Mouse (Mus musculus) liver, postnatal 0 days (tissue): ENCODE data around the gene Tmem158. TPM values are rescaled to one million over a fixed set of nuclear protein-coding genes. Genes with fewer than 3 reads are reported as not detected.

Source experiments
- ATAC-seq: fragments of 200-750 bp; cut with Nextera tagmentation; 2 replicates; pipeline ENCODE4 v1.8.0; 2017; ENCODE audit warnings: mild to moderate bottlenecking, moderate library complexity
- DNase-seq: peaks from one replicate; pipeline ENCODE4 v3.0.0-alpha.2; 2016
- H3K27ac ChIP-seq: fragments of 300-500 bp; sonication (generic); 2 replicates; pipeline ENCODE4 v1.5.1; 2014; ENCODE audit warnings: antibody characterized with exemption, moderate library complexity, mild to moderate bottlenecking, low read depth
- H3K27me3 ChIP-seq: fragments of 300-500 bp; sonication (generic); 2 replicates; pipeline ENCODE4 v1.6.1; 2014; ENCODE audit warnings: low read length, control low read depth, mixed read lengths; ENCODE audit not compliant: insufficient read depth
- H3K36me3 ChIP-seq: fragments of 300-500 bp; sonication (generic); replicated peaks from 2 replicates; pipeline ENCODE4 v1.6.1; 2014; ENCODE audit warnings: mild to moderate bottlenecking, control low read depth, low read length, moderate library complexity, mixed read lengths; ENCODE audit not compliant: insufficient read depth
- H3K4me1 ChIP-seq: fragments of 300-500 bp; sonication (generic); 2 replicates; pipeline ENCODE4 v1.6.1; 2014; ENCODE audit warnings: antibody characterized with exemption, mild to moderate bottlenecking, control low read depth; ENCODE audit not compliant: insufficient read depth
- H3K4me2 ChIP-seq: fragments of 300-500 bp; sonication (generic); 2 replicates; pipeline ENCODE4 v1.6.1; 2014; ENCODE audit warnings: low read depth, mild to moderate bottlenecking, low read length, moderate library complexity, mixed read lengths
- H3K4me3 ChIP-seq: fragments of 300-500 bp; sonication (generic); 2 replicates; pipeline ENCODE4 v1.5.1; 2014; ENCODE audit warnings: low read depth, low read length
- H3K9ac ChIP-seq: fragments of 300-500 bp; sonication (generic); replicated peaks from 2 replicates; pipeline ENCODE4 v1.6.1; 2014; ENCODE audit warnings: mild to moderate bottlenecking, moderate library complexity
- H3K9me3 ChIP-seq: fragments of 300-500 bp; sonication (generic); 2 replicates; pipeline ENCODE4 v1.6.1; 2016; ENCODE audit warnings: mild to moderate bottlenecking, control low read depth, low read length, mixed read lengths
- CTCF ChIP-seq: sonication (generic); IDR thresholded peaks from 2 replicates; pipeline ENCODE4 v1.5.1; 2016; ENCODE audit warnings: antibody characterized with exemption, low read depth
- EP300 ChIP-seq: IDR thresholded peaks from 2 replicates; pipeline ENCODE4 v1.6.1; 2016; ENCODE audit warnings: antibody characterized with exemption, low read depth, mild to moderate bottlenecking
- WGBS: fragments of 180-500 bp; shearing (Covaris S2); extraction: QIAGEN DNeasy Blood & Tissue Kit; methylation state at CpG from one replicate; pipeline ENCODE4 v1.1.7; 2014; ENCODE audit not compliant: insufficient replicate concordance; 5-methylcytosine and 5-hydroxymethylcytosine counted together
- polyA plus RNA-seq: library from polyadenylated mRNA; unstranded; fragments of >200 nt; fragmentation: Nextera tagmentation; extraction: Ambion mirVana; gene quantifications from 2 replicates; pipeline ENCODE4 v1.2.1, GENCODE M21; 2015

Gene Tmem158
- polyA plus RNA-seq, 1 experiment from 2014 or later, result 2.8 TPM

DNA sequence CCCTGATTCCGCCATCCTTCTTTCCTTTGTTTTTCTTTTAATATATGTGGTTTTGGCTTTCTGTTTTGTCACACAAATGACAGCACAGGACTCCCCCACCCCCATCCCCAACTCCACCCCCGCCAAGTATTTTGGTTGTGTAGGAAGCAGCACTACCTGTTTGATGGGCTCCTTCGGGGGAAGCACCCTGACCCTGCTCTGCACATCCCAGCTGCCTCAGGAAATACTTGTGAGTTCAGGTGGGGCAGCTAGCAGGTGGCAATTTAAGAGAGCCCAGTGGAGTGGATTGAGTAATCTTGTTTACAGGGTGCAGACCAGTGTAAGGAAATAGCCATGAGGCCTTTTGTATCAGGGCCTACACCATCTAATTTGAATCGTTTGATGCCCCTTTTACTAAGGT lies 30.7 kb downstream of the Tmem158 start:
- ATAC-seq (no peak), DNase-seq (no peak)
- Histone ChIP-seq H3K4me3 (no peak overlapping the region), H3K4me1 (peaks cover 12% of the 10 kb centered on the region), H3K9ac (no peak overlapping the region), H3K27me3 (no peaks in the 10 kb centered on the region), H3K27ac (no peak overlapping the region), H3K4me2 (no peak overlapping the region), H3K36me3 (no peaks in the 10 kb centered on the region), H3K9me3 (no peaks in the 10 kb centered on the region)
- no peak for TF ChIP-seq EP300
- no peak for TF ChIP-seq CTCF
- WGBS, result 71% methylated on average over 4 of the region's 4 CpGs

DNA sequence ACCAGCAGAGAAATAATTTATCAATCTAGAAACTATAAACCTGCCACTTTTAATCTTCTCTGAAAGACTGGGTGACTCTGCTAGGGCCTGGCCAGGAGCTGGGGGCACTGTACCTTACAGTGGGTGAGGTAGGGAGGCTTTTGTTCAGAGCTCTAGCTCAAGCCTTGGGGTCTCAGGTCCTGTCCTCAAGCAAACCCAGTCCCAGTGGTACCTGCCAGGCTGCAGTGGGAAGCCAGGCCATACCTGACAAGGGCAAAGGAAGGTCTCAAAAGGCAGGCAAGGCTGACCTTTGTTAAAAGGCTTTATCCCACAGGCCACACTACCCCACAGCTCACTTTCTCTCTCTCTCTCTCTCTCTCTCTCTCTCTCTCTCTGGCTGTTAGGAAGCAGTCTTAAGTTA lies 31.9 kb downstream of the Tmem158 start:
- Histone ChIP-seq H3K36me3 (no peaks in the 10 kb centered on the region), H3K4me1 (peaks cover 22% of the 10 kb centered on the region), H3K27ac (no peak overlapping the region), H3K4me3 (no peak overlapping the region), H3K9ac (no peak overlapping the region), H3K27me3 (no peaks in the 10 kb centered on the region), H3K4me2 (no peak overlapping the region), H3K9me3 (no peaks in the 10 kb centered on the region)
- ATAC-seq, result no peak
- DNase-seq, result no peak
- TF ChIP-seq EP300 (no peak), CTCF (no peak)

DNA sequence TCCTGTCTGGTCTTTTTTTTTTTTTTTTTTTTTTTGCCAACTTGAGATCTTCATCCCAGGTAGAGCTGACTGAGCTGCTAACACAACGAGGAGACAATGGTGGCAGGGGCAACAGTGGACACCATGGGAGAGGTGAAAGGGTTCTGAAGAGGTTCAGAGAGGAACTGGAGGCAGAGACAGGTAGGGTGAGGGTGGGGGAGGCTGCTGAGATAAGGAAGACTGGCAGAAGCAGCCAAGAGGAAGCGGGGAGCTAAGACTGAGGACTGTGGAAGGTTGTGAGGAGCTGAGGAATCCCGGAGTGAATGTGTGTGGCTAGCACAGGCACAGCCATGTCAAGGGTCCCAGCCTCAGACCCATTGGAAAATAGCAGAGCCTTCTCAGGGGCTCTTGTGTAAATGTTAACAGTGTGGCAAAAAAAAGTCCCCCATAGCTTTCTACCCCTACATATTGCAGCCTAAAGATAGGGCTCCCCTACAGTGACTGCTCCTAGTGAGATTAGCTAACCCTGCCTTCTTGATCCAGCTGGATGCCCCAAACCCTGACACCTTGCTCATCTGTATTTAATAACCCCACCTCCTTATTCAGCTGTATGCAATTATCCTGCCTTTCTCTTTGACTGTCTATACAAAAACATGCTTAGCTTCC lies 33.3 kb downstream of the Tmem158 start:
- H3K36me3 ChIP-seq, result no peaks in the 10 kb centered on the region
- H3K4me1 ChIP-seq, result peaks cover 22% of the 10 kb centered on the region
- H3K27ac ChIP-seq, result peak overlapping the region; percentile 16; the same call in 1 of the 2 replicates
- DNase-seq (no peak), ATAC-seq (peak; percentile 80)
- 44% methylated on average over 3 of the region's 3 CpGs for WGBS
- TF ChIP-seq EP300 (peak; percentile 75), CTCF (no peak)
- H3K27me3 ChIP-seq, result no peaks in the 10 kb centered on the region
- no peak overlapping the region for H3K9ac ChIP-seq
- H3K4me3 ChIP-seq, result no peak overlapping the region
- no peaks in the 10 kb centered on the region for H3K9me3 ChIP-seq
- H3K4me2 ChIP-seq, result peak overlapping the region; percentile 20; the same call in 1 of the 2 replicates

DNA sequence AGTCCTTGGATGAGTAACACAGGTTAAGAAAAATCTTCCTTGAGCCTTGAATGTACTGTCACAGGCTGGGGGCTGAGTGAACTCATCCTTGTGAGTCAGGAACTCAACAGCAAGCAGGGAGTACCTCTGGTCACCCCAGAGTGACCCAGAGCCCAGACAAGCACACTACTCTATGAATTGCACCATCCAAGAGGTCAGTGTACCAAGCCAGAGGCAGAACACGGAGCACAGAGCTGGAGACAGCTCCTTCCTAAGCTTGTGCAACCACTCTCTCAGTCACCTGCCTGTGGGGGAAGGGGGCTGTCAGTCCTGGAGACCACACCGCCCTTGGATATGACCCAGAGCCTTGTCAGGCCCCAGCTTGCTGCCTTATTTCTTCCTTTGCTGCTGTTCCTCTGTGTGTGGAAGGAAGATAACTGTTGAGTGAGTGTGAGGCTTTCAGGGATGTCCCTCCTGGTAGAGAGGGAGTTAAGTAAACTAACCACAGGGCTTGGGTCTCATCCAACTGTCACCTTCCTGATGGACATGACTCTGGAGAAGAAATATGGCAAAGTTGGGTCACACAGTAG lies 35.6 kb downstream of the Tmem158 start:
- no peaks in the 10 kb centered on the region for H3K9me3 ChIP-seq
- WGBS, result 31% methylated on average over 2 of the region's 2 CpGs
- H3K4me2 ChIP-seq, result no peak overlapping the region
- H3K36me3 ChIP-seq, result no peaks in the 10 kb centered on the region
- H3K27ac ChIP-seq, result peak overlapping the region; percentile 5; the same call in 1 of the 2 replicates
- H3K9ac ChIP-seq, result no peak overlapping the region
- H3K4me1 ChIP-seq, result peaks cover 22% of the 10 kb centered on the region
- TF ChIP-seq CTCF (no peak), EP300 (peak; percentile 48; the same call in 1 of the 2 replicates)
- DNase-seq (peak; percentile 56), ATAC-seq (peak; percentile 87)
- no peaks in the 10 kb centered on the region for H3K27me3 ChIP-seq
- no peak overlapping the region for H3K4me3 ChIP-seq

DNA sequence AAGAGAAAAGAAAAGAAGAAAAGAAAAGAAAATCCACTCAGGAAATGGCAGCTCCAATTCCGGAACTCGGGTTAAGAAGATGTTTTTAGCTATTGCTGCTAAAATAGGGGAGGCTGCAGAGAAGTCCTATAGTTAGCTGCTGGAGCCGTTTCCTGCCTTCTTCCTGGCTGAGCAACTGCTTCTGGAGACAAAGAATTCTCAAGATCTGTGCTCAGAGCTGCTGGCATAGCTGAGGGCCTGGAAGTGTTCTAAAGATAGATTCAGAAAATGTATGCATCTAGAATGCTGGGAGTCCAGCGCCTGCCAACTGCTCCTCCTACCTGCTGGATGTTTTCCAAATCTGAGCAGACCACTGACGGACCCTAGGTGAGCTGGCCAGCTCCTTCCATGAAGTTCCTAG lies 40.7 kb downstream of the Tmem158 start:
- Histone ChIP-seq H3K9ac (no peak overlapping the region), H3K4me2 (no peak overlapping the region), H3K27me3 (no peaks in the 10 kb centered on the region), H3K4me3 (no peak overlapping the region), H3K36me3 (no peaks in the 10 kb centered on the region), H3K27ac (0 out of 2 replicates have a peak overlapping the region, but pooled peaks have one; percentile 34), H3K4me1 (peaks cover 14% of the 10 kb centered on the region), H3K9me3 (no peaks in the 10 kb centered on the region)
- no peak for DNase-seq
- 32% methylated on average over 5 of the region's 5 CpGs for whole genome bisulfite sequencing
- TF ChIP-seq CTCF, result no peak
- 0 out of 2 replicates have a peak, but pooled peaks have one; percentile 11 for TF ChIP-seq EP300
- no peak for ATAC-seq

DNA sequence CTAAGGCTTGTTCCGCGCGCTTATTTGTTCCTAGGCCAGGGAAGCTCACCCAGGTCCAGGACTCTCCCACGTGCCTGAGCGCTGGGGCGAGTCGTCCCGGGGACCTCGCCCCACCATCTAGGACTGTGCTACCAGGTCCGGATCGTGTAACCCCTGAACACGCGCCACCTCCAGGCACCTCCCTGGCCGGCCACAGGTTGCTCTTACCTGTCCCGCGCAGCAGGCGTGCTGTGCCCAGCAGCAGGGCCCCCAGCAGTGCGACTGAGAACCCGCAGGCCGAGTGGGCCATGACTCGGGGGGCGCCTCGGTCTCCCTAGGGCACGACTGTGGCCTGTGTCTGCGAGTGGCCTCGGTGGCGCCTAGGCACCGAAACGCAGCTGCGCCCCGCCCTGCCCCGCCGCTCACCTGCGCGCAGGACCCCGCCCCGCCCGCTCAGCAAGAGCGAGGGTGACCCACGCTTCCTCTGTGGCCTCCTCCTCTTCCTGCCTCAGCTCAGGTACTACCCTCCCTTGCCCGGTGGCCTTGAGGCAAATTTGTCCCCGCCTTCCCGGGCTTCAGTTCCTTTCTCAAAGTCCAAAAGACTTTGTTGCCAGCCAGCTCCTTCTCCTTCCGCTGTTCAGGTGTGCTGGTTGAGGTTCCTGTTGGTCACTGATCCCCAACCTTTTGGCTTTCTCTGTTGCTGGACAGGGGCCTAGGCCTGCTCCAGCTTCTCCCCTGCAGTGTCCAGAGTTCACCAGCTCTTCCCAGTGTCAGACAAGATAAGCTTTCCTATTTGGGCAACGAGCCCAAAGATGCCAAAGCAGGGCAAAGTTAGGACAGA lies 44.7 kb downstream of the Tmem158 start, which contains the start of gene Cdcp1:
Cdcp1 (minus strand) TSS at position 418 of the 820 bp plus-strand sequence.
- peak; percentile 28 for DNase-seq
- H3K4me2 ChIP-seq, result peak within 1 kb of the TSS; percentile 61
- no peaks in the 10 kb centered on the region for H3K36me3 ChIP-seq
- 18% methylated on average over 39 of the region's 45 CpGs for WGBS
- no peaks in the 10 kb centered on the region for H3K9me3 ChIP-seq
- ATAC-seq, result peak; percentile 66
- peaks cover 5% of the 10 kb centered on the region for H3K4me1 ChIP-seq
- TF ChIP-seq EP300 (no peak), CTCF (no peak)
- H3K9ac ChIP-seq, result peak within 1 kb of the TSS; percentile 38
- no peaks in the 10 kb centered on the region for H3K27me3 ChIP-seq
- H3K4me3 ChIP-seq, result peak within 1 kb of the TSS; percentile 32
- no peak within 1 kb of the TSS for H3K27ac ChIP-seq
